Mouse (Mus musculus) cerebellum, postnatal 14 days (tissue): ENCODE measurements around the gene Ahdc1.

ENCODE experiments used
- DNase-seq, 2 experiments: peaks; one replicate each; pipeline ENCODE4 v3.0.0; 2021; ENCODE audit warnings: mixed read lengths in 2 of 2

The Ahdc1 gene

GRCm38 (mm10) chr4:133011028-133011820 is at the start of gene Ahdc1:
Ahdc1 (plus strand) TSS chr4:133011260.
- peak; percentile 99 for DNase-seq

GRCm38 (mm10) chr4:132961866-132962265 is 49.2 kb upstream of the Ahdc1 start:
- no peak for DNase-seq

- DNase-seq: no peak
Measured at GRCm38 (mm10) chr4:132962628-132963027, 48.4 kb upstream of the Ahdc1 start.

- DNase-seq: no peak
Measured at GRCm38 (mm10) chr4:132963436-132963835, 47.6 kb upstream of the Ahdc1 start.

GRCm38 (mm10) chr4:132964064-132964463 is 47.0 kb upstream of the Ahdc1 start:
- no peak for DNase-seq

GRCm38 (mm10) chr4:132964473-132964872 is 46.6 kb upstream of the Ahdc1 start:
- DNase-seq: peak in 1 of 2 experiments; percentile 30

- peak; percentile 52 to 54 for DNase-seq
Measured at GRCm38 (mm10) chr4:132968105-132968938, 42.7 kb upstream of the Ahdc1 start.

GRCm38 (mm10) chr4:132971601-132972000 is 39.5 kb upstream of the Ahdc1 start:
- DNase-seq: no peak

- no peak for DNase-seq
Measured at GRCm38 (mm10) chr4:132972101-132972500, 39.0 kb upstream of the Ahdc1 start.

- no peak for DNase-seq
Measured at GRCm38 (mm10) chr4:132972556-132972955, 38.5 kb upstream of the Ahdc1 start.

GRCm38 (mm10) chr4:132973186-132973585 is 37.9 kb upstream of the Ahdc1 start:
- no peak for DNase-seq

- DNase-seq: no peak
Measured at GRCm38 (mm10) chr4:132973814-132974398, 37.2 kb upstream of the Ahdc1 start, which contains the start of gene Fgr. Fgr (plus strand) TSS chr4:132974095.

- DNase-seq: peak; percentile 93 to 94
Measured at GRCm38 (mm10) chr4:132974904-132975303, 36.2 kb upstream of the Ahdc1 start.

- DNase-seq: no peak
Measured at GRCm38 (mm10) chr4:132975791-132976190, 35.3 kb upstream of the Ahdc1 start.

GRCm38 (mm10) chr4:132976729-132977128 is 34.3 kb upstream of the Ahdc1 start:
- DNase-seq: no peak

- DNase-seq: no peak
Measured at GRCm38 (mm10) chr4:132977597-132977996, 33.5 kb upstream of the Ahdc1 start.

- no peak for DNase-seq
Measured at GRCm38 (mm10) chr4:132979186-132979585, 31.9 kb upstream of the Ahdc1 start.

- no peak for DNase-seq
Measured at GRCm38 (mm10) chr4:132981621-132982020, 29.4 kb upstream of the Ahdc1 start.

GRCm38 (mm10) chr4:132982999-132983398 is 28.1 kb upstream of the Ahdc1 start:
- DNase-seq: no peak

GRCm38 (mm10) chr4:132983664-132984512 is 27.2 kb upstream of the Ahdc1 start:
- peak; percentile 74 to 76 for DNase-seq

GRCm38 (mm10) chr4:132988581-132989355 is 22.3 kb upstream of the Ahdc1 start:
- no peak for DNase-seq

GRCm38 (mm10) chr4:132993553-132993952 is 17.5 kb upstream of the Ahdc1 start:
- DNase-seq: no peak
